Mouse (Mus musculus) ES-E14 (cell line): ENCODE data around the gene Gpcpd1. TPM values are rescaled to one million over a fixed set of nuclear protein-coding genes. Genes with fewer than 3 reads are reported as not detected.

ENCODE experiments used
- DNase-seq: peaks from one replicate; pipeline ENCODE4 v3.0.0-alpha.2; 2013; ENCODE audit warnings: low read depth, low spot score
- H3K27ac ChIP-seq: 2 replicates; pipeline ENCODE4 v1.5.1; 2012; ENCODE audit warnings: low read depth, mild to moderate bottlenecking, low read length, moderate library complexity, mixed read lengths; ENCODE audit not compliant: poor library complexity, insufficient read depth, severe bottlenecking
- H3K36me3 ChIP-seq: 2 replicates; pipeline ENCODE4 v1.6.1; 2012; ENCODE audit warnings: mild to moderate bottlenecking, low read length, moderate library complexity, mixed read lengths; ENCODE audit not compliant: control insufficient read depth, poor library complexity, insufficient read depth, severe bottlenecking
- H3K4me1 ChIP-seq, 2 experiments: fragments of 150-350 bp in 1 of 2; sonication (generic) in 1 of 2; 2 replicates each; pipeline ENCODE4 v1.6.1; 2012; ENCODE audit warnings: low read length in 2 of 2, mild to moderate bottlenecking in 1 of 2, mixed read lengths in 1 of 2; ENCODE audit not compliant: control insufficient read depth in 2 of 2, insufficient read depth in 2 of 2, poor library complexity in 1 of 2
- H3K4me3 ChIP-seq, 2 experiments: fragments of 150-350 bp in 1 of 2; sonication (generic) in 1 of 2; 2 replicates each; pipeline ENCODE4 v1.5.1; 2012; ENCODE audit warnings: low read length in 2 of 2, low read depth in 1 of 2, mild to moderate bottlenecking in 1 of 2, mixed read lengths in 1 of 2; ENCODE audit not compliant: insufficient read depth in 1 of 2, poor library complexity in 1 of 2, severe bottlenecking in 1 of 2
- H3K9ac ChIP-seq: 2 replicates; pipeline ENCODE4 v1.6.1; 2012; ENCODE audit warnings: low read depth, mild to moderate bottlenecking, low read length, mixed read lengths; ENCODE audit not compliant: poor library complexity, insufficient read depth, severe bottlenecking
- H3K9me3 ChIP-seq: fragments of 150-350 bp; sonication (generic); 2 replicates; pipeline ENCODE4 v1.6.1; 2012; ENCODE audit warnings: low read depth, mild to moderate bottlenecking, low read length; ENCODE audit not compliant: control insufficient read depth, insufficient read depth
- CHD2 ChIP-seq: IDR thresholded peaks from 2 replicates; pipeline ENCODE4 v1.6.1; 2014; ENCODE audit warnings: mild to moderate bottlenecking, low read depth, low read length, inconsistent platforms
- HCFC1 ChIP-seq: IDR thresholded peaks from 2 replicates; pipeline ENCODE4 v1.6.1; 2012; ENCODE audit warnings: low read length, inconsistent platforms, borderline replicate concordance; ENCODE audit not compliant: insufficient read depth
- MAFK ChIP-seq: IDR thresholded peaks from 2 replicates; pipeline ENCODE4 v1.6.1; 2014; ENCODE audit warnings: mild to moderate bottlenecking, low read depth, low read length, inconsistent platforms; ENCODE audit not compliant: insufficient read depth
- ZC3H11A ChIP-seq: IDR thresholded peaks from 2 replicates; pipeline ENCODE4 v1.6.1; 2012; ENCODE audit warnings: low read depth, mild to moderate bottlenecking, inconsistent platforms, low read length, borderline replicate concordance
- ZNF384 ChIP-seq: IDR thresholded peaks from 2 replicates; pipeline ENCODE4 v1.6.1; 2012; ENCODE audit warnings: low read depth, low read length, inconsistent platforms
- in situ Hi-C, 2 experiments: fragments of 600-800 bp; cut with MboI; formaldehyde crosslinking; loops; one replicate each; pipeline ENCODE4 v1.15.1; 2025; ENCODE audit warnings: low sequenced_read_pairs in 2 of 2, inconsistent platforms in 1 of 2; ENCODE audit not compliant: unreplicated experiment in 2 of 2
- total RNA-seq: library from RNA; depleted of rRNA; stranded (reverse); fragments of 300-350 nt; gene quantifications from 2 replicates; pipeline ENCODE4 v1.2.3, GENCODE M21; 2012; rRNA removed

Gene Gpcpd1
- 8.4 and 14.5 TPM in 2 replicates for total RNA-seq

GRCm38 (mm10) chr2:132587240-132587779 lies at the start of gene Gpcpd1:
Gene Gpcpd1 (minus strand): TSS chr2:132587729.
- in situ Hi-C loops, result no loop called here

GRCm38 (mm10) chr2:132636534-132636933 lies 49.0 kb upstream of the Gpcpd1 start:
- DNase-seq, result no peak
- in situ Hi-C loops, result no loop called here
- no peak overlapping the region for H3K9ac ChIP-seq
- no peak overlapping the region for H3K27ac ChIP-seq
- TF ChIP-seq ZC3H11A (no peak), ZNF384 (no peak), CHD2 (no peak), HCFC1 (no peak), MAFK (no peak)
- peaks cover 0 to 3% of the 10 kb centered on the region in 2 experiments; a peak in 1 of 4 replicates for H3K4me1 ChIP-seq
- no peaks in the 10 kb centered on the region for H3K36me3 ChIP-seq
- H3K9me3 ChIP-seq, result no peaks in the 10 kb centered on the region
- H3K4me3 ChIP-seq, result no peak overlapping the region

More at GRCm38 (mm10) chr2:132587240-132587779, at the start of gene Gpcpd1:
- no peak for DNase-seq
- Histone ChIP-seq H3K36me3 (no peaks in the 10 kb centered on the region), H3K9ac (no peak within 1 kb of the TSS), H3K9me3 (no peaks in the 10 kb centered on the region), H3K4me1 (peaks cover 0 to 1% of the 10 kb centered on the region in 2 experiments; a peak in 1 of 4 replicates), H3K27ac (no peak within 1 kb of the TSS), H3K4me3 (no peak within 1 kb of the TSS)
- TF ChIP-seq CHD2 (no peak), ZNF384 (no peak), MAFK (no peak), HCFC1 (no peak), ZC3H11A (no peak)

DNA sequence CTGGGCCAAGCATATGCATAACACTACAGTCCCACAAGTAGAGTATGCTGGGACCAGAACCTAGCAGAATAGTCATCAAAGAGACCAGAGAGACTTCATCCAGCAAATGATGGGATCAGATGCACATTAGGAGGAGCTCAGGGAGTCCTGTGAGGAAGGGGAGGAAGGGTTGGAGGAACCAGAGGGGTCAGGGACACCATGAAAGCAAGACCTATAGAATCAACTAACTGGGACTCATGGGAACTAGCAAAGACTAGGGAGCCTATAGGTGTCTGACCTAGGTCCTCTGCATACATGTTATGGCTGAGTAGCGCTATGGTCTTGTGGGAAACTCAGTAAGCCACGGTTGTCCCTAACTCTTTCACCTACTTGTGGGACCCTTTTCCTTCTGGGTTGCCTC lies 41.1 kb upstream of the Gpcpd1 start:
- Histone ChIP-seq H3K9ac (no peak overlapping the region), H3K4me3 (no peak overlapping the region), H3K9me3 (no peaks in the 10 kb centered on the region), H3K36me3 (no peaks in the 10 kb centered on the region), H3K4me1 (no peaks in the 10 kb centered on the region), H3K27ac (no peak overlapping the region)
- TF ChIP-seq MAFK, result no peak
- no peak for TF ChIP-seq ZC3H11A
- TF ChIP-seq CHD2, result no peak
- no peak for TF ChIP-seq HCFC1
- TF ChIP-seq ZNF384, result no peak
- in situ Hi-C loops, result no loop called here
- DNase-seq, result no peak

DNA sequence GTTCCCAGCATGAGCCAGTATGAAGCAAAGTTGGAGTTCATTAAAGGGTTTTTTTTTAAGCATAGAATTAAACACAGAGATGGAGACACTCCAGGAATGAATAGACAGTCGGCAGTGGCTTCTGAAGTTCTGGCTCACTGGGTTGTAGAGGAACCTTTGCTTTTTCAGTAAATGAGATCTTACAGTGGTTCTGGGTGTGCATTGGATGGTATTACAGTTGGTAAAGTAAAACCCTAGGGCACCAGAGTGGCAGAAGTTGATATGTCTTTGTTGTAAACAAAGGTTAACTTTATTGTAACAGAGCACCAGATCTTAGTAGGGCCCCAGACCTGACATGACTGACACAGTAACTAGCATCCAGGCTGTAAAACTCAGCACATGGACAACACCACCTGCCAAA lies 35.6 kb upstream of the Gpcpd1 start:
- in situ Hi-C loops, result no loop called here
- Histone ChIP-seq H3K36me3 (no peaks in the 10 kb centered on the region), H3K4me3 (no peak overlapping the region)

DNA sequence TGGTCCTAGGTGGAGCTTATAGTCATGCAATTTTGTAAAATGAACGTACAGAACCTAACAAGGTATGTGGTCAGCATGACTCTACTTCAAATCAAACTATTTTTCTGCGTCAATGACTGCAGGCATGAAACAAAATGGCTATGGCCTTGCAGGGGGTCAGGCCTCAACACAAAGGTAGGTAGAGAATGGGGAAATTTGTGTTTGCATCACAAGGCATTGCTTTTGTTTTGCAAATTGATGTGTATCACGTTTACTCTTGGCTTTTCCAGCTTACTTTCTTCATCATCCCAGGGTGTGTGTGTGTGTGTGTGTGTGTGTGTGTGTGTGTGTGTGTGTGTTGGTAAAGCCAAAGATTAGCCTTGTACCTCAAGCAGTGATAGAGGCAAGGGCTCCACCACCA lies 30.2 kb upstream of the Gpcpd1 start:
- Histone ChIP-seq H3K9me3 (no peaks in the 10 kb centered on the region), H3K4me1 (peaks cover 5 to 11% of the 10 kb centered on the region in 2 experiments; a peak in 3 of 4 replicates), H3K4me3 (no peak overlapping the region), H3K27ac (no peak overlapping the region), H3K36me3 (no peaks in the 10 kb centered on the region), H3K9ac (no peak overlapping the region)
- in situ Hi-C loops, result no loop called here
- TF ChIP-seq MAFK, result no peak
- DNase-seq, result no peak

More for the DNA sequence above, 35.6 kb upstream of the Gpcpd1 start:
- no peak for DNase-seq
- H3K9me3 ChIP-seq, result no peaks in the 10 kb centered on the region
- H3K4me1 ChIP-seq, result peaks cover 2 to 3% of the 10 kb centered on the region in 2 experiments; a peak in 2 of 4 replicates
- no peak overlapping the region for H3K27ac ChIP-seq
- H3K9ac ChIP-seq, result no peak overlapping the region
- TF ChIP-seq MAFK (no peak), ZNF384 (no peak), ZC3H11A (no peak), HCFC1 (no peak), CHD2 (no peak)
